16 mouse cellular contexts compared by ENCODE assay signal in the genomic region with DNA sequence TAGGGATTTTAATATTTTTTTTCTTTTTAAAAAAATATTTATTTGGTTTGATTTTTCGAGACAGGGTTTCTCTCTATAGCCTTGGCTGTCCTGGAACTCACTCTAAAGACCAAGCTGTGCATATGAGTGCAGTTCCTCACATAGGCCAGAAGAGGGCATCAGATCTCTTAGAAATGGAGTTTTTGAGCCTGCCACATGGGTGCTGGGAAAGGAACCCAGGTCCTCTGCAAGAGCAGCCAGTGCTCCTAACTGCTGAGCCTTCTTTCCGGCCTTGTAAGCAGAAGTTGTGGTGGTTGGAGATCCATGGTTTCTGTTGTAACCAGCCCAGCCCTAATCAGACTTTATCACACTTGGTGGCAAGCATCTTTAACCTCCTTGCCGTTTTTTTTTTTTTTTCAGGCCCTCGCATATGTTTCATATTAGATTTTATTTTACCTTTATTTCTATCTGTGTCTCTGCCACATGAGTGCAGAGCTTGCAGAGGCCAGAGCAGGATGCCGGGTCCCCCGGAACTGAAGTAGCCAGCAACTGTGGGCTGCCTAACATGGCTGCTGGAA. TPM values are rescaled to one million over a fixed set of nuclear protein-coding genes. Genes with fewer than 3 reads are reported as not detected.
DNase-seq lines count a peak whose midpoint lies in the region; TF ChIP-seq lines count a peak whose summit lies in the region.
"Had no signal": no experiment of that assay in that cellular context is flagged by ENCODE, and none has a peak within 500 bp of the region (broad histone marks: within the 10 kb centered on the region; RNA-seq: fewer than 3 reads in every experiment).

No protein-coding gene starts in this region.

- no peak for DNase-seq in kidney, adult 2 months
- no peak for DNase-seq in kidney, postnatal 10 days
- DNase-seq in testis, postnatal 10 days (ENCODE audit: low spot score) = no peak
- peak; percentile 79 for DNase-seq in R1 (ENCODE audit: low read depth, low spot score)
- DNase-seq in left cerebral cortex, postnatal 36 days (ENCODE audit: low spot score in 2 of 2) = no peak
- no peak for DNase-seq in frontal cortex, postnatal 10 days (ENCODE audit: low spot score in 2 of 2)
- DNase-seq: adrenal gland, postnatal 10 days; cerebellum, adult 9-11 months; gastrocnemius, postnatal 14 days; heart, postnatal 10 days; layer of hippocampus, adult 9-11 months had no signal

- H3K27me3 ChIP-seq in kidney, adult 2 months (replicated peaks; ENCODE audit: control insufficient read depth, insufficient read depth, low read length) = no peaks in the 10 kb centered on the region
- H3K27me3 ChIP-seq in testis, adult 2 months (ENCODE audit: control insufficient read depth, insufficient read depth, low read length) = no peaks in the 10 kb centered on the region
- H3K27me3 ChIP-seq: kidney, embryonic 15.5 days; liver, embryonic 15.5 days; midbrain, embryonic 15.5 days had no signal

- no peak overlapping the region for H3K27ac ChIP-seq in kidney, adult 2 months (ENCODE audit: insufficient read depth, low read depth, low read length)
- H3K27ac ChIP-seq in testis, adult 2 months (ENCODE audit: control insufficient read depth, insufficient read depth, low read depth, low read length) = no peak overlapping the region
- H3K27ac ChIP-seq: kidney, embryonic 15.5 days; liver, embryonic 15.5 days; macrophage; midbrain, embryonic 15.5 days had no signal

- no peaks in the 10 kb centered on the region for H3K36me3 ChIP-seq in kidney, adult 2 months (ENCODE audit: control insufficient read depth, insufficient read depth, low read length)
- no peaks in the 10 kb centered on the region for H3K36me3 ChIP-seq in testis, adult 2 months (ENCODE audit: control insufficient read depth, insufficient read depth, low read length)
- H3K36me3 ChIP-seq: liver, embryonic 15.5 days; midbrain, embryonic 15.5 days had no signal

- TF ChIP-seq POLR2A in kidney, adult 2 months (IDR thresholded peaks at IDR 0.05; ENCODE audit: low read depth, low read length) = no peak
- no peak for TF ChIP-seq POLR2A in testis, adult 2 months (IDR thresholded peaks at IDR 0.05; ENCODE audit: control insufficient read depth, low read depth, low read length)

- WGBS in kidney, adult 2 months = 96% methylated on average over 6 of the region's 6 CpGs

- TF ChIP-seq CTCF in kidney, adult 2 months (conservative IDR thresholded peaks at IDR 0.05; ENCODE audit: insufficient read depth, insufficient read length, low read depth, low read length) = peak; percentile 11; the same call in 1 of the 2 replicates
- TF ChIP-seq CTCF in testis, adult 2 months (IDR thresholded peaks at IDR 0.05; ENCODE audit: control insufficient read depth, insufficient read depth, insufficient replicate concordance, low read depth, low read length) = peak; percentile 38; the same call in 1 of the 2 replicates

- H3K4me3 ChIP-seq in kidney, adult 2 months (ENCODE audit: insufficient read depth, low read depth, low read length) = no peak overlapping the region
- no peak overlapping the region for H3K4me3 ChIP-seq in testis, adult 2 months (ENCODE audit: control insufficient read depth, low read depth, low read length)
- H3K4me3 ChIP-seq: kidney, embryonic 15.5 days; liver, embryonic 15.5 days; midbrain, embryonic 15.5 days had no signal

- H3K4me1 ChIP-seq in kidney, adult 2 months (ENCODE audit: control insufficient read depth, insufficient read depth, low read length) = no peaks in the 10 kb centered on the region
- no peaks in the 10 kb centered on the region for H3K4me1 ChIP-seq in testis, adult 2 months (ENCODE audit: control insufficient read depth, insufficient read depth, low read length)
- H3K4me1 ChIP-seq: kidney, embryonic 15.5 days; liver, embryonic 15.5 days; midbrain, embryonic 15.5 days had no signal

- intact Hi-C loops in left cerebral cortex, postnatal 36 days (cut with DNase I) = no loop called here

RNA-seq across cellular contexts. Expression of gene Pygo1, which starts 30.6 kb away (rescaled TPM):
- 0.22 and 0.38 TPM in 2 replicates for polyA plus RNA-seq in kidney, adult 2 months (2012; rRNA removed)
- polyA plus RNA-seq in testis, adult 2 months (2012; rRNA removed) = 0.32 and 0.52 TPM in 2 replicates
- 10 to 100 TPM; 14.3 to 17.2 TPM for total RNA-seq in left cerebral cortex, postnatal 36 days (2021)
- polyA plus RNA-seq: macrophage had no signal
